Mouse (Mus musculus) forebrain, embryonic 10.5 days (tissue): ENCODE measurements around the gene Rab4a. TPM values are rescaled to one million over a fixed set of nuclear protein-coding genes. Genes with fewer than 3 reads are reported as not detected.
A peak's percentile ranks its signal among the peaks of the same experiment; 100 is the strongest.

Source experiments
- DNase-seq: peaks from one replicate; pipeline ENCODE4 v3.0.0-alpha.2; 2017; ENCODE audit warnings: low spot score; ENCODE audit errors: extremely low spot score
- H3K27ac ChIP-seq: fragments of 300-500 bp; sonication (generic); 2 replicates; pipeline ENCODE4 v1.5.1; 2016; ENCODE audit warnings: mild to moderate bottlenecking
- H3K27me3 ChIP-seq: fragments of 300-500 bp; sonication (generic); 2 replicates; pipeline ENCODE4 v1.6.1; 2016; ENCODE audit warnings: mild to moderate bottlenecking; ENCODE audit not compliant: poor library complexity, severe bottlenecking
- H3K36me3 ChIP-seq: fragments of 300-500 bp; sonication (generic); replicated peaks from 2 replicates; pipeline ENCODE4 v1.6.1; 2016; ENCODE audit warnings: mild to moderate bottlenecking, moderate library complexity
- H3K4me1 ChIP-seq: fragments of 300-500 bp; sonication (generic); 2 replicates; pipeline ENCODE4 v1.6.1; 2016
- H3K4me3 ChIP-seq: fragments of 300-500 bp; sonication (generic); 2 replicates; pipeline ENCODE4 v1.5.1; 2016; ENCODE audit warnings: mild to moderate bottlenecking, moderate library complexity
- H3K9me3 ChIP-seq: fragments of 300-500 bp; sonication (generic); 2 replicates; pipeline ENCODE4 v1.6.1; 2016; ENCODE audit warnings: mild to moderate bottlenecking, moderate library complexity
- WGBS: fragments of 180-500 bp; shearing (Covaris S2); methylation state at CpG from one replicate; pipeline ENCODE4 v1.1.7; 2016; 5-methylcytosine and 5-hydroxymethylcytosine counted together
- polyA plus RNA-seq: library from polyadenylated mRNA; unstranded; fragments of >200 nt; fragmentation: Nextera tagmentation; extraction: Ambion mirVana; gene quantifications from 2 replicates; pipeline ENCODE4 v1.2.1, GENCODE M21; 2016

Gene Rab4a
- polyA plus RNA-seq, 1 experiment from 2014 or later = 74.9 TPM

- peak overlapping the region; percentile 90 for H3K27ac ChIP-seq
Observed at GRCm38 (mm10) chr8:123791101-123791844, 14.5 kb upstream of the Rab4a start.

GRCm38 (mm10) chr8:123791845-123792225, 13.9 kb upstream of the Rab4a start:
- Histone ChIP-seq H3K9me3 (no peaks in the 10 kb centered on the region), H3K4me3 (peak overlapping the region; percentile 24; the same call in 1 of the 2 replicates), H3K27ac (peak overlapping the region; percentile 90), H3K36me3 (no peaks in the 10 kb centered on the region), H3K4me1 (peaks cover 54% of the 10 kb centered on the region), H3K27me3 (peaks cover 23% of the 10 kb centered on the region; the same call in 1 of the 2 replicates)
- 75% methylated on average over 7 of the region's 7 CpGs for WGBS
- no peak for DNase-seq

More at GRCm38 (mm10) chr8:123791101-123791844, 14.5 kb upstream of the Rab4a start:
- 32% methylated on average over 16 of the region's 16 CpGs for WGBS
- Histone ChIP-seq H3K36me3 (no peaks in the 10 kb centered on the region), H3K4me1 (peaks cover 58% of the 10 kb centered on the region), H3K27me3 (peaks cover 23% of the 10 kb centered on the region; the same call in 1 of the 2 replicates), H3K4me3 (peak overlapping the region; percentile 24; the same call in 1 of the 2 replicates), H3K9me3 (no peaks in the 10 kb centered on the region)
- peak; percentile 78 for DNase-seq

GRCm38 (mm10) chr8:123793900-123794299, 11.9 kb upstream of the Rab4a start:
- H3K9me3 ChIP-seq = no peaks in the 10 kb centered on the region
- H3K4me1 ChIP-seq = peaks cover 45% of the 10 kb centered on the region
- H3K27ac ChIP-seq = 0 out of 2 replicates have a peak overlapping the region, but pooled peaks have one; percentile 9
- peaks cover 18% of the 10 kb centered on the region; the same call in 1 of the 2 replicates for H3K27me3 ChIP-seq
- 85% methylated on average over 10 of the region's 10 CpGs for WGBS
- no peak for DNase-seq
- no peak overlapping the region for H3K4me3 ChIP-seq
- H3K36me3 ChIP-seq = no peaks in the 10 kb centered on the region

- Histone ChIP-seq H3K27me3 (peaks cover 15% of the 10 kb centered on the region; the same call in 1 of the 2 replicates), H3K9me3 (no peaks in the 10 kb centered on the region), H3K36me3 (no peaks in the 10 kb centered on the region), H3K27ac (no peak overlapping the region), H3K4me1 (peaks cover 48% of the 10 kb centered on the region), H3K4me3 (no peak overlapping the region)
- DNase-seq = no peak
- WGBS = 84% methylated on average over 4 of the region's 4 CpGs
Observed at GRCm38 (mm10) chr8:123794766-123795165, 11.0 kb upstream of the Rab4a start.

GRCm38 (mm10) chr8:123796758-123797157, 9.0 kb upstream of the Rab4a start:
- no peak for DNase-seq
- 53% methylated on average over 4 of the region's 4 CpGs for WGBS
- Histone ChIP-seq H3K27me3 (peaks cover 9% of the 10 kb centered on the region; the same call in 1 of the 2 replicates), H3K27ac (no peak overlapping the region), H3K4me3 (no peak overlapping the region), H3K36me3 (no peaks in the 10 kb centered on the region), H3K9me3 (peaks cover 7% of the 10 kb centered on the region; the same call in 1 of the 2 replicates), H3K4me1 (peaks cover 32% of the 10 kb centered on the region)

GRCm38 (mm10) chr8:123797928-123798327, 7.9 kb upstream of the Rab4a start:
- peaks cover 21% of the 10 kb centered on the region for H3K4me1 ChIP-seq
- no peak overlapping the region for H3K27ac ChIP-seq
- peaks cover 7% of the 10 kb centered on the region; the same call in 1 of the 2 replicates for H3K9me3 ChIP-seq
- DNase-seq = no peak
- H3K36me3 ChIP-seq = no peaks in the 10 kb centered on the region
- peaks cover 4% of the 10 kb centered on the region; the same call in 1 of the 2 replicates for H3K27me3 ChIP-seq
- 94% methylated on average over 15 of the region's 15 CpGs for WGBS
- no peak overlapping the region for H3K4me3 ChIP-seq

- 87% methylated on average over 6 of the region's 6 CpGs for WGBS
- Histone ChIP-seq H3K4me1 (peaks cover 20% of the 10 kb centered on the region; the same call in 1 of the 2 replicates), H3K27ac (0 out of 2 replicates have a peak overlapping the region, but pooled peaks have one; percentile 4)
Observed at GRCm38 (mm10) chr8:123799434-123799833, 6.4 kb upstream of the Rab4a start.

GRCm38 (mm10) chr8:123799885-123800284, 5.9 kb upstream of the Rab4a start:
- Histone ChIP-seq H3K9me3 (peaks cover 7% of the 10 kb centered on the region; the same call in 1 of the 2 replicates), H3K36me3 (no peaks in the 10 kb centered on the region), H3K4me3 (no peak overlapping the region), H3K4me1 (peaks cover 15% of the 10 kb centered on the region; the same call in 1 of the 2 replicates), H3K27ac (no peak overlapping the region), H3K27me3 (no peaks in the 10 kb centered on the region)
- 71% methylated on average over 3 of the region's 3 CpGs for WGBS
- DNase-seq = peak; percentile 30

More at GRCm38 (mm10) chr8:123799434-123799833, 6.4 kb upstream of the Rab4a start:
- no peak overlapping the region for H3K4me3 ChIP-seq
- H3K27me3 ChIP-seq = no peaks in the 10 kb centered on the region
- DNase-seq = no peak
- H3K9me3 ChIP-seq = peaks cover 7% of the 10 kb centered on the region; the same call in 1 of the 2 replicates
- H3K36me3 ChIP-seq = no peaks in the 10 kb centered on the region

- Histone ChIP-seq H3K9me3 (peaks cover 7% of the 10 kb centered on the region; the same call in 1 of the 2 replicates), H3K36me3 (no peaks in the 10 kb centered on the region), H3K27me3 (no peaks in the 10 kb centered on the region), H3K4me1 (peaks cover 25% of the 10 kb centered on the region), H3K4me3 (no peak overlapping the region), H3K27ac (no peak overlapping the region)
- DNase-seq = no peak
- WGBS = 92% methylated on average over 7 of the region's 7 CpGs
Observed at GRCm38 (mm10) chr8:123800867-123801266, 4.9 kb upstream of the Rab4a start.

- H3K36me3 ChIP-seq = no peaks in the 10 kb centered on the region
- H3K9me3 ChIP-seq = peaks cover 7% of the 10 kb centered on the region; the same call in 1 of the 2 replicates
- no peak overlapping the region for H3K27ac ChIP-seq
- no peaks in the 10 kb centered on the region for H3K27me3 ChIP-seq
- 91% methylated on average over 2 of the region's 2 CpGs for WGBS
- no peak overlapping the region for H3K4me3 ChIP-seq
- no peak for DNase-seq
- H3K4me1 ChIP-seq = peaks cover 32% of the 10 kb centered on the region
Observed at GRCm38 (mm10) chr8:123801538-123801937, 4.2 kb upstream of the Rab4a start.

- 81% methylated on average over 1 of the region's 1 CpGs for WGBS
Observed at GRCm38 (mm10) chr8:123803639-123804038, 2.1 kb upstream of the Rab4a start.

GRCm38 (mm10) chr8:123804586-123804985, 1.2 kb upstream of the Rab4a start:
- 86% methylated on average over 7 of the region's 7 CpGs for WGBS
- Histone ChIP-seq H3K27me3 (no peaks in the 10 kb centered on the region), H3K27ac (no peak overlapping the region), H3K4me3 (no peak overlapping the region), H3K36me3 (peaks cover 12% of the 10 kb centered on the region), H3K9me3 (peaks cover 7% of the 10 kb centered on the region; the same call in 1 of the 2 replicates), H3K4me1 (peaks cover 52% of the 10 kb centered on the region)
- DNase-seq = no peak

More at GRCm38 (mm10) chr8:123803639-123804038, 2.1 kb upstream of the Rab4a start:
- Histone ChIP-seq H3K4me1 (peaks cover 51% of the 10 kb centered on the region), H3K9me3 (peaks cover 7% of the 10 kb centered on the region; the same call in 1 of the 2 replicates), H3K27me3 (no peaks in the 10 kb centered on the region), H3K36me3 (peaks cover 4% of the 10 kb centered on the region), H3K27ac (no peak overlapping the region; the same call in 1 of the 2 replicates), H3K4me3 (no peak overlapping the region)
- no peak for DNase-seq
